In the genomic region with DNA sequence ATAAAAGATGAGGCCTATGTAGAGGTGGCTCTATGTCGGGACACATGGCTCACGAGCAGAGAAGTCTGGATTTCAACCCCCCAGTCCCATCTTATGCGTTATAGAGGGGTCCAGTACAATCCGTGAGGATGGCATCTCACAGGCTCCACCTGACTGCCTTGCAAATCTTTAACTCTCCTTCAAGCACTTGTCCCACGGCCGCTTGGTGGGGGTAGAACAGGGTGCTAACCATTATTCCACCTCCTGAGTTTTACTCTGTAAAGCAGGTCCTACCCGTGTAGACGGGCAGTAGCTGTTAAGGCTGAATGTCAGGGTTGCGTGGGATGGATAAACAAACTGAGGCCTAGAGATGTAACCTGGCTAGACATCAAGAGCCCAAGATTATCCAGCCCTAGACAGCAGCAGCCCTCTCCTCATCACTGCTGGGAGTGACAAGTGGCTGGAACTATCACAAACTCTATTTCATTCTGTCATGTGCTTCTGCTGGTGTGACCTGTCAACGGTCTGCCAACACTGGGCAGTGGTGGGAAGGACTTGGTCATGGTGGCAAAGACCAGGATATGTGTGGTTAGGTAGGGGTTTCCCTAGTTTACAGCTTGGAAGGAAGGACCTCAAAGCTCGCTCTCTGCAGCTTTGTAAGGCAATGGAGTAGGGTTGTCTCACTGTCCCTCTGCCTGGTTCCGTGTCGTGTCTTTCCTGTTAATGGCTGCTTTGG, we compare ENCODE assay signal across 15 mouse cellular contexts. TPM values are rescaled to one million over a fixed set of nuclear protein-coding genes. Genes with fewer than 3 reads are reported as not detected.
DNase-seq lines count a peak whose midpoint lies in the region; ATAC-seq and TF ChIP-seq lines count a peak whose summit lies in the region.
"Had no signal": no experiment of that assay in that cellular context is flagged by ENCODE, and none has a peak within 500 bp of the region (broad histone marks: within the 10 kb centered on the region; RNA-seq: fewer than 3 reads in every experiment).

No protein-coding gene starts in this region.

- WGBS in kidney, adult 2 months = 47% methylated on average over 13 of the region's 13 CpGs
- WGBS in liver, embryonic 12.5 days (ENCODE audit: insufficient replicate concordance) = 83% methylated on average over 13 of the region's 13 CpGs
- WGBS in thymus, adult 2 months = 89% methylated on average over 13 of the region's 13 CpGs

- peaks cover 6% of the 10 kb centered on the region for H3K27me3 ChIP-seq in erythroblast, embryonic 14.5 days (ENCODE audit: control insufficient read depth)
- no peaks in the 10 kb centered on the region for H3K27me3 ChIP-seq in kidney, adult 2 months (replicated peaks; ENCODE audit: control insufficient read depth, insufficient read depth, low read length)
- peaks cover 7% of the 10 kb centered on the region; the same call in 1 of the 2 replicates for H3K27me3 ChIP-seq in liver, embryonic 12.5 days (replicated peaks)
- no peaks in the 10 kb centered on the region for H3K27me3 ChIP-seq in thymus, adult 2 months (ENCODE audit: control insufficient read depth, insufficient read depth, low read length)

- H3K4me2 ChIP-seq in liver, embryonic 12.5 days = 0 out of 2 replicates have a peak overlapping the region, but pooled peaks have one; percentile 62

- peaks cover 95% of the 10 kb centered on the region for H3K4me1 ChIP-seq in erythroblast, embryonic 14.5 days (ENCODE audit: control insufficient read depth)
- peaks cover 33% of the 10 kb centered on the region for H3K4me1 ChIP-seq in kidney, adult 2 months (ENCODE audit: control insufficient read depth, insufficient read depth, low read length)
- H3K4me1 ChIP-seq in liver, embryonic 12.5 days = peaks cover 97% of the 10 kb centered on the region
- peaks cover 4% of the 10 kb centered on the region for H3K4me1 ChIP-seq in thymus, adult 2 months (replicated peaks; ENCODE audit: control insufficient read depth, insufficient read depth, low read length)

- no peak for ATAC-seq in erythroblast, adult 5-6 weeks (replicated peaks; ENCODE audit: low FRiP score, poor library complexity, severe bottlenecking)
- no peak for ATAC-seq in liver, embryonic 12.5 days

- no peaks in the 10 kb centered on the region for H3K9me3 ChIP-seq in erythroblast, embryonic 14.5 days (ENCODE audit: control insufficient read depth, low read length)
- H3K9me3 ChIP-seq in liver, embryonic 12.5 days (replicated peaks) = no peaks in the 10 kb centered on the region

- H3K36me3 ChIP-seq in erythroblast, embryonic 14.5 days (ENCODE audit: control insufficient read depth) = peaks cover 60% of the 10 kb centered on the region
- peaks cover 2% of the 10 kb centered on the region; the same call in 1 of the 2 replicates for H3K36me3 ChIP-seq in kidney, adult 2 months (ENCODE audit: control insufficient read depth, insufficient read depth, low read length)
- H3K36me3 ChIP-seq in liver, embryonic 12.5 days = peaks cover 37% of the 10 kb centered on the region
- H3K36me3 ChIP-seq in thymus, adult 2 months (ENCODE audit: control insufficient read depth, insufficient read depth, low read length) = no peaks in the 10 kb centered on the region

- peak; percentile 84 for DNase-seq in 416B (ENCODE audit: low read depth)
- peak; percentile 68 for DNase-seq in kidney, adult 2 months
- no peak for DNase-seq in left cerebral cortex, postnatal 25 days (ENCODE audit: low spot score in 2 of 2)
- no peak for DNase-seq in adrenal gland, postnatal 4 days (ENCODE audit: low spot score in 2 of 2)
- DNase-seq in thymus, adult 2 months = no peak
- DNase-seq: adrenal gland, postnatal 10 days; heart, adult 2 months; lung, embryonic 14.5 days; midbrain, embryonic 14.5 days; thymus, adult 18-20 months had no signal

- peak overlapping the region; percentile 6 for H3K4me3 ChIP-seq in erythroblast, embryonic 14.5 days (replicated peaks)
- no peak overlapping the region for H3K4me3 ChIP-seq in kidney, adult 2 months (ENCODE audit: insufficient read depth, low read depth, low read length)
- H3K4me3 ChIP-seq in liver, embryonic 12.5 days = no peak overlapping the region
- H3K4me3 ChIP-seq in thymus, adult 2 months (ENCODE audit: control insufficient read depth, insufficient read depth, low read length) = no peak overlapping the region
- H3K4me3 ChIP-seq: heart, adult 2 months had no signal

- no peak for TF ChIP-seq POLR2A in kidney, adult 2 months (IDR thresholded peaks at IDR 0.05; ENCODE audit: low read depth, low read length)
- no peak for TF ChIP-seq POLR2A in thymus, adult 2 months (IDR thresholded peaks at IDR 0.05; ENCODE audit: control insufficient read depth, extremely low read depth, insufficient read depth, low read length, poor library complexity)

- peak overlapping the region; percentile 59 for H3K27ac ChIP-seq in kidney, adult 2 months (ENCODE audit: insufficient read depth, low read depth, low read length)
- peak overlapping the region; percentile 98 for H3K27ac ChIP-seq in liver, embryonic 12.5 days
- no peak overlapping the region for H3K27ac ChIP-seq in thymus, adult 2 months (ENCODE audit: control insufficient read depth, insufficient read depth, low read length)
- H3K27ac ChIP-seq: heart, adult 2 months had no signal

- intact Hi-C loops in left cerebral cortex, postnatal 25 days (cut with DNase I) = no loop called here

- H3K9ac ChIP-seq in liver, embryonic 12.5 days = peak overlapping the region; percentile 64; the same call in 1 of the 2 replicates
- H3K9ac ChIP-seq: lung, embryonic 14.5 days had no signal

- TF ChIP-seq CTCF in kidney, adult 2 months (conservative IDR thresholded peaks at IDR 0.05; ENCODE audit: insufficient read depth, insufficient read length, low read depth, low read length) = no peak
- no peak for TF ChIP-seq CTCF in thymus, adult 2 months (IDR thresholded peaks at IDR 0.05; ENCODE audit: borderline replicate concordance, control insufficient read depth, extremely low read depth, insufficient read depth, low read length, poor library complexity)

RNA-seq across cellular contexts. Expression of a gene that starts 5.8 kb away (rescaled TPM):
- polyA plus RNA-seq in erythroblast, embryonic 14.5 days (2012) = 0.95 and 3.0 TPM in 2 replicates
- total RNA-seq in erythroblast, adult 5-6 weeks (2015; ENCODE audit: low replicate concordance) = not detected in 2 replicates
- total RNA-seq in erythroblast, adult 5-6 weeks (2017; ENCODE audit: low replicate concordance) = 0.94 and 1.3 TPM in 2 replicates
- polyA plus RNA-seq in kidney, adult 2 months (2012; rRNA removed) = 114 and 119 TPM in 2 replicates
- 2.4 and 3.2 TPM in 2 replicates for polyA plus RNA-seq in liver, embryonic 12.5 days (2016; fragmentation: Nextera tagmentation; extraction: Ambion mirVana)
- total RNA-seq in left cerebral cortex, postnatal 25 days (2021) = not detected
- total RNA-seq in adrenal gland, postnatal 4 days (2021) = 1 to 10 TPM in 1 of 2 experiments, under 1 TPM in 1; 0.28 to 7.8 TPM
- 0.98 and 1.3 TPM in 2 replicates for polyA plus RNA-seq in thymus, adult 2 months (2012; rRNA removed)
- total RNA-seq: layer of hippocampus, adult 18-20 months; left cerebral cortex, postnatal 10 days had no signal

RNA-seq across cellular contexts. Expression of a gene that starts 10.1 kb away (rescaled TPM):
- 42.1 and 83.7 TPM in 2 replicates for polyA plus RNA-seq in erythroblast, embryonic 14.5 days (2012)
- 231 and 288 TPM in 2 replicates for total RNA-seq in erythroblast, adult 5-6 weeks (2015; ENCODE audit: low replicate concordance)
- total RNA-seq in erythroblast, adult 5-6 weeks (2017; ENCODE audit: low replicate concordance) = 381 and 405 TPM in 2 replicates
- polyA plus RNA-seq in kidney, adult 2 months (2012; rRNA removed) = 73.0 and 77.1 TPM in 2 replicates
- polyA plus RNA-seq in liver, embryonic 12.5 days (2016; fragmentation: Nextera tagmentation; extraction: Ambion mirVana) = 528 and 553 TPM in 2 replicates
- 10 to 100 TPM; 37.4 to 37.5 TPM for total RNA-seq in left cerebral cortex, postnatal 25 days (2021)
- total RNA-seq in adrenal gland, postnatal 4 days (2021) = 10 to 100 TPM; 27.5 to 35.0 TPM
- polyA plus RNA-seq in thymus, adult 2 months (2012; rRNA removed) = 22.5 and 25.7 TPM in 2 replicates

RNA-seq across cellular contexts. Expression of a gene that starts 17.4 kb away (rescaled TPM):
- polyA plus RNA-seq in erythroblast, embryonic 14.5 days (2012) = 2.9 and 4.8 TPM in 2 replicates
- 6.1 and 8.6 TPM in 2 replicates for total RNA-seq in erythroblast, adult 5-6 weeks (2015; ENCODE audit: low replicate concordance)
- total RNA-seq in erythroblast, adult 5-6 weeks (2017; ENCODE audit: low replicate concordance) = 6.8 and 17.3 TPM in 2 replicates
- 35.6 and 37.2 TPM in 2 replicates for polyA plus RNA-seq in kidney, adult 2 months (2012; rRNA removed)
- polyA plus RNA-seq in liver, embryonic 12.5 days (2016; fragmentation: Nextera tagmentation; extraction: Ambion mirVana) = 49.0 and 51.6 TPM in 2 replicates
- 10 to 100 TPM; 28.1 to 32.3 TPM for total RNA-seq in left cerebral cortex, postnatal 25 days (2021)
- total RNA-seq in adrenal gland, postnatal 4 days (2021) = 10 to 100 TPM; 71.6 to 74.7 TPM
- 94.2 and 95.5 TPM in 2 replicates for polyA plus RNA-seq in thymus, adult 2 months (2012; rRNA removed)

RNA-seq across cellular contexts. Expression of a gene that starts 49.0 kb away (rescaled TPM):
- 16.7 and 23.0 TPM in 2 replicates for polyA plus RNA-seq in erythroblast, embryonic 14.5 days (2012)
- 16.1 and 17.1 TPM in 2 replicates for total RNA-seq in erythroblast, adult 5-6 weeks (2015; ENCODE audit: low replicate concordance)
- 4.4 and 6.1 TPM in 2 replicates for total RNA-seq in erythroblast, adult 5-6 weeks (2017; ENCODE audit: low replicate concordance)
- polyA plus RNA-seq in kidney, adult 2 months (2012; rRNA removed) = 11.9 and 13.3 TPM in 2 replicates
- polyA plus RNA-seq in liver, embryonic 12.5 days (2016; fragmentation: Nextera tagmentation; extraction: Ambion mirVana) = 15.5 and 18.5 TPM in 2 replicates
- total RNA-seq in left cerebral cortex, postnatal 25 days (2021) = 10 to 100 TPM; 12.8 to 13.5 TPM
- 10 to 100 TPM; 23.3 to 26.0 TPM for total RNA-seq in adrenal gland, postnatal 4 days (2021)
- polyA plus RNA-seq in thymus, adult 2 months (2012; rRNA removed) = 46.6 and 63.0 TPM in 2 replicates

Comparison
In these comparisons a context has a peak if more than half of its experiments do, and no peak if none do; other contexts are left out.
1. DNase-seq: peak in 416B (single experiment) and kidney, adult 2 months (single experiment); none in left cerebral cortex, postnatal 25 days (0 of 2), adrenal gland, postnatal 4 days (0 of 2) and thymus, adult 2 months (single experiment).
2. RNA of a gene that starts 5.8 kb away (polyA plus RNA-seq): 114 to 119 TPM in kidney, adult 2 months; 0.95 to 3.0 TPM in erythroblast, embryonic 14.5 days, 2.4 to 3.2 TPM in liver, embryonic 12.5 days and 0.98 to 1.3 TPM in thymus, adult 2 months; every median in the first group is over 10 times any median in the second.